Mouse (Mus musculus) limb, embryonic 11.5 days (tissue): ENCODE measurements at regions not wholly inside any gene's neighbourhood (a gene's known extent, or its start where the extent isn't known, plus 50 kb on each side); places are given as distances from the start of the nearest gene placed in this dataset.

Experiments
- ATAC-seq: fragments of 200-750 bp; cut with Nextera tagmentation; 2 replicates; pipeline ENCODE4 v1.8.0; 2017; ENCODE audit warnings: low read depth; ENCODE audit not compliant: insufficient number of reproducible peaks, low FRiP score, low TSS enrichment
- DNase-seq: peaks from one replicate; pipeline ENCODE4 v3.0.0-alpha.2; 2015; ENCODE audit warnings: low spot score
- H3K27ac ChIP-seq: fragments of 300-500 bp; sonication (generic); replicated peaks from 2 replicates; pipeline ENCODE4 v1.5.1; 2014; ENCODE audit warnings: low read depth, mild to moderate bottlenecking, low read length
- H3K27me3 ChIP-seq: fragments of 300-500 bp; sonication (generic); 2 replicates; pipeline ENCODE4 v1.6.1; 2014; ENCODE audit warnings: mild to moderate bottlenecking, low read length, mixed read lengths; ENCODE audit not compliant: control insufficient read depth, insufficient read depth
- H3K36me3 ChIP-seq: fragments of 300-500 bp; sonication (generic); 2 replicates; pipeline ENCODE4 v1.6.1; 2014; ENCODE audit warnings: mild to moderate bottlenecking, low read length, moderate library complexity, mixed read lengths; ENCODE audit not compliant: control insufficient read depth, insufficient read depth
- H3K4me1 ChIP-seq: fragments of 300-500 bp; sonication (generic); 2 replicates; pipeline ENCODE4 v1.6.1; 2014; ENCODE audit warnings: low read length, mixed read lengths; ENCODE audit not compliant: control insufficient read depth, insufficient read depth
- H3K4me2 ChIP-seq: fragments of 300-500 bp; sonication (generic); 2 replicates; pipeline ENCODE4 v1.6.1; 2014; ENCODE audit warnings: low read depth, mild to moderate bottlenecking, moderate library complexity; ENCODE audit not compliant: severe bottlenecking
- H3K4me3 ChIP-seq: fragments of 300-500 bp; sonication (generic); 2 replicates; pipeline ENCODE4 v1.5.1; 2014; ENCODE audit warnings: low read depth, low read length
- H3K9ac ChIP-seq: fragments of 300-500 bp; sonication (generic); 2 replicates; pipeline ENCODE4 v1.6.1; 2014; ENCODE audit warnings: mild to moderate bottlenecking, low read length
- H3K9me3 ChIP-seq: fragments of 300-500 bp; sonication (generic); 2 replicates; pipeline ENCODE4 v1.6.1; 2016; ENCODE audit warnings: low read length; ENCODE audit not compliant: control insufficient read depth
- WGBS: fragments of 180-500 bp; shearing (Covaris S2); extraction: QIAGEN DNeasy Blood & Tissue Kit; methylation state at CpG from one replicate; pipeline ENCODE4 v1.1.7; 2014; 5-methylcytosine and 5-hydroxymethylcytosine counted together

DNA sequence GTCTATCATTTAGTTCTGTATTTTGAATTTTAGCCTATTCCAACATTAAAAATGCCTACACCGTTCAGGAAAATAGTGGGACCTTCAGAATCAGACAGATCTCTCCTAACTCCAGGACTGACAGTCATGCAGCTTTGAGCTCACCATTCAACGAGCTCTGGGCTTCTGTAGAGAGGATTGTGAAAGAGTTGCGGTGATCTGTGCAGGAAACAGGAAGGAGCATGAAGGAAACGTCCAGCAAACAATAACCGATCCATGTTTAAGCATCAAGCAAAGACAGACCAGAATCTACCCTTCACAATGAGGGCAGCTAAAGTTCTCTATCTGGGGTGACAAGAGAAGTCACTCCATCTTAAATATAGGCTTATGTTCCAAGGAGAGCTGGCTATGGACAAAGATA lies 76.0 kb upstream of the Ednrb start:
- Histone ChIP-seq H3K9me3 (no peaks in the 10 kb centered on the region), H3K27me3 (no peaks in the 10 kb centered on the region), H3K4me1 (no peaks in the 10 kb centered on the region), H3K27ac (no peak overlapping the region), H3K9ac (no peak overlapping the region), H3K4me3 (no peak overlapping the region), H3K36me3 (no peaks in the 10 kb centered on the region), H3K4me2 (no peak overlapping the region)
- 75% methylated on average over 5 of the region's 5 CpGs for WGBS
- ATAC-seq (no peak), DNase-seq (no peak)

GRCm38 (mm10) chr14:103919380-103919779 lies 75.2 kb upstream of the Ednrb start:
- Histone ChIP-seq H3K4me1 (no peaks in the 10 kb centered on the region), H3K9ac (no peak overlapping the region), H3K36me3 (no peaks in the 10 kb centered on the region), H3K9me3 (no peaks in the 10 kb centered on the region), H3K4me2 (no peak overlapping the region), H3K27me3 (no peaks in the 10 kb centered on the region), H3K4me3 (no peak overlapping the region), H3K27ac (no peak overlapping the region)
- no peak for DNase-seq
- 77% methylated on average over 4 of the region's 4 CpGs for WGBS
- no peak for ATAC-seq

GRCm38 (mm10) chr14:103913453-103913852 lies 69.3 kb upstream of the Ednrb start:
- WGBS = 95% methylated on average over 4 of the region's 4 CpGs
- H3K4me2 ChIP-seq = no peak overlapping the region
- H3K4me3 ChIP-seq = no peak overlapping the region
- H3K9me3 ChIP-seq = no peaks in the 10 kb centered on the region
- ATAC-seq (no peak), DNase-seq (no peak)
- H3K36me3 ChIP-seq = no peaks in the 10 kb centered on the region
- H3K4me1 ChIP-seq = no peaks in the 10 kb centered on the region
- no peaks in the 10 kb centered on the region for H3K27me3 ChIP-seq
- no peak overlapping the region for H3K9ac ChIP-seq
- no peak overlapping the region for H3K27ac ChIP-seq

GRCm38 (mm10) chr14:103911707-103912106 lies 67.5 kb upstream of the Ednrb start:
- H3K4me1 ChIP-seq = no peaks in the 10 kb centered on the region
- no peak overlapping the region for H3K9ac ChIP-seq
- no peak overlapping the region for H3K27ac ChIP-seq
- no peak for DNase-seq
- ATAC-seq = no peak
- no peaks in the 10 kb centered on the region for H3K27me3 ChIP-seq
- H3K9me3 ChIP-seq = no peaks in the 10 kb centered on the region
- no peak overlapping the region for H3K4me3 ChIP-seq
- no peak overlapping the region for H3K4me2 ChIP-seq
- WGBS = 88% methylated on average over 4 of the region's 4 CpGs
- no peaks in the 10 kb centered on the region for H3K36me3 ChIP-seq

DNA sequence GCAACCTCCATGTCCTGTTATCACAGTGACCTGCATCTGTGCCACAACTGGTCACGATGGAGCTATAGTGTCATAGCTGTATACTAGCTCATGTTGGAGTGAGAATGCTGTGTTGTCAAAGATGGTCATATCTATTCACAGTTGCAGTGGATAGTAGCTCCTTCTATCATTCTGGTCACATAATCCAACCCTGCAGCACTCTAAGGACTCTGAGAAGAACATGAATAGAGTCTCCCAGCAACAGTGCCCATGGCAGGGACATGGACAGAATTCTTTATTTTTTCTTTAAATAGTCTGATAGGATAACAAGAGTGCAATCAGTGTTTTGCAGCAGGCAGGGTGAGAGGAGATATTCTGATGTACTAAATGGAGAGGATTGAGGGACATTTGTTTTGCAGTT lies 67.1 kb upstream of the Ednrb start:
- Histone ChIP-seq H3K27me3 (no peaks in the 10 kb centered on the region), H3K9me3 (no peaks in the 10 kb centered on the region), H3K4me2 (no peak overlapping the region), H3K9ac (no peak overlapping the region), H3K4me1 (no peaks in the 10 kb centered on the region), H3K4me3 (no peak overlapping the region), H3K27ac (no peak overlapping the region), H3K36me3 (no peaks in the 10 kb centered on the region)
- DNase-seq (no peak), ATAC-seq (no peak)
- whole genome bisulfite sequencing = 93% methylated on average over 1 of the region's 1 CpGs

DNA sequence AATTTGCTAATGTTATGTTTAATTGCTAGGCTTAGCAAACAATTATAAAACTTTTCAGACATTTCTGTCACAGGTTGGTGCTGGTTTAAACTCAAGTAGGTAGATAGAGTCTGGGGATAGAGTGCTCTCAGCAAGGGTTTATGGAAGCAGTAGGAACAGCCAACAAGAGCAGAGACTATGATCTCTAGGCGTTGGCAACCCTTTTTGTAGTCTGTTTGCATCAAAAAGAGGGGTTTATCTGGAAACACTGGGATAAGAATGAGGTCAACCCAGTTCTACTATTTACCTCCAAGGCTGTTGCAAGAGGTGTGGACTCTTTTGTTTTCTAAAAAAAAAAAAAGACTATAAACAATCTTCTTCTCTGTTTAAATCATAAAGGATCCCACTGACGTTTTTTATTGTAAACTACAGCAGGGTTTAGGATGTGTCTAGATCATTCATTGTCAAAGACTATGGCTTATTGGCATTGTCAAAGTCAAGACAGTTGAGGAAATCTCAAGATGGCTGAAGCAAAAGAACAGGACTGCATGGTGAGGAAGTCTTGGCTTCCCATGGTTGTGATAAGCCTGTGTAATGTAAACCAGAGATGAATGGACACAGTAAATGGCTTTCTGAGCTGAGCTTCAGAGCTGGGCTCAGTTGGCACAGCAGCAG lies 62.3 kb upstream of the Ednrb start:
- Histone ChIP-seq H3K4me3 (no peak overlapping the region), H3K27me3 (no peaks in the 10 kb centered on the region), H3K4me1 (no peaks in the 10 kb centered on the region), H3K9ac (no peak overlapping the region), H3K9me3 (no peaks in the 10 kb centered on the region), H3K27ac (no peak overlapping the region), H3K4me2 (no peak overlapping the region), H3K36me3 (no peaks in the 10 kb centered on the region)
- 42% methylated on average over 2 of the region's 2 CpGs for WGBS
- no peak for ATAC-seq
- DNase-seq = no peak

DNA sequence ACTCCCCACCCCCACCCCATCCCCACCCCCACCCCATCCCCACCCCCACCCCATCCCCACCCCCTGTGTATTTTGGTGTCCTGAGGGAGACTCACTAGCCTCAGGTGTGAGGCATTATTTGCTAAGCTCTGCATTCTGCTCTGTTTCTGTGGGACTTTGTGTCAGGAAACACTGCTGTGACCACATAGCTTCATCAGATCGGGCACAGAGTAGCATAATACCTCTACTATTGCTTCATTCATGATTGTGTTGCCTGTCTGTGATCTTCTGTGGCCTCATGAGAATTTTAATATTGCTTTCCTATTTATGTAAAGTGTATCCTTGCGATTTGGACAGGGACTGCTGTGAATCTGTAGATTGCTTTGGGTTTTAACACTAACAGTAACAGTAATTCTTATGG lies 56.6 kb upstream of the Ednrb start:
- no peak overlapping the region for H3K9ac ChIP-seq
- no peak overlapping the region for H3K4me2 ChIP-seq
- ATAC-seq = no peak
- no peaks in the 10 kb centered on the region for H3K27me3 ChIP-seq
- no peak overlapping the region for H3K27ac ChIP-seq
- H3K4me3 ChIP-seq = no peak overlapping the region
- H3K4me1 ChIP-seq = peaks cover 3% of the 10 kb centered on the region; the same call in 1 of the 2 replicates
- WGBS = 80% methylated on average over 2 of the region's 2 CpGs
- no peaks in the 10 kb centered on the region for H3K9me3 ChIP-seq
- DNase-seq = no peak
- no peaks in the 10 kb centered on the region for H3K36me3 ChIP-seq

GRCm38 (mm10) chr14:103899111-103899814 lies 55.1 kb upstream of the Ednrb start:
- Histone ChIP-seq H3K9me3 (no peaks in the 10 kb centered on the region), H3K4me3 (no peak overlapping the region), H3K9ac (no peak overlapping the region), H3K36me3 (no peaks in the 10 kb centered on the region), H3K4me1 (peaks cover 3% of the 10 kb centered on the region; the same call in 1 of the 2 replicates), H3K27me3 (no peaks in the 10 kb centered on the region), H3K27ac (no peak overlapping the region), H3K4me2 (peak overlapping the region; percentile 38)
- ATAC-seq (peak; percentile 73), DNase-seq (peak; percentile 49)
- 24% methylated on average over 22 of the region's 22 CpGs for WGBS
